Mouse (Mus musculus): ENCODE results near the gene Pold4.

- TF ChIP-seq CTCF (IDR thresholded peaks at IDR 0.05; ENCODE audit: insufficient read depth, low read depth, low read length) (no peak), POLR2A (IDR thresholded peaks at IDR 0.05; ENCODE audit: insufficient read depth, low read depth, low read length) (no peak)
Observed at GRCm38 (mm10) chr19:4194021-4194724, 37.5 kb upstream of the Pold4 start.

Measured in olfactory bulb, adult 2 months (tissue).